Mouse (Mus musculus): ENCODE results near the gene Fyb. TPM values are rescaled to one million over a fixed set of nuclear protein-coding genes. Genes with fewer than 3 reads are reported as not detected.
A peak's percentile ranks its signal among the peaks of the same experiment; 100 is the strongest.

Gene Fyb
- polyA plus RNA-seq, 1 experiment = not detected

DNA sequence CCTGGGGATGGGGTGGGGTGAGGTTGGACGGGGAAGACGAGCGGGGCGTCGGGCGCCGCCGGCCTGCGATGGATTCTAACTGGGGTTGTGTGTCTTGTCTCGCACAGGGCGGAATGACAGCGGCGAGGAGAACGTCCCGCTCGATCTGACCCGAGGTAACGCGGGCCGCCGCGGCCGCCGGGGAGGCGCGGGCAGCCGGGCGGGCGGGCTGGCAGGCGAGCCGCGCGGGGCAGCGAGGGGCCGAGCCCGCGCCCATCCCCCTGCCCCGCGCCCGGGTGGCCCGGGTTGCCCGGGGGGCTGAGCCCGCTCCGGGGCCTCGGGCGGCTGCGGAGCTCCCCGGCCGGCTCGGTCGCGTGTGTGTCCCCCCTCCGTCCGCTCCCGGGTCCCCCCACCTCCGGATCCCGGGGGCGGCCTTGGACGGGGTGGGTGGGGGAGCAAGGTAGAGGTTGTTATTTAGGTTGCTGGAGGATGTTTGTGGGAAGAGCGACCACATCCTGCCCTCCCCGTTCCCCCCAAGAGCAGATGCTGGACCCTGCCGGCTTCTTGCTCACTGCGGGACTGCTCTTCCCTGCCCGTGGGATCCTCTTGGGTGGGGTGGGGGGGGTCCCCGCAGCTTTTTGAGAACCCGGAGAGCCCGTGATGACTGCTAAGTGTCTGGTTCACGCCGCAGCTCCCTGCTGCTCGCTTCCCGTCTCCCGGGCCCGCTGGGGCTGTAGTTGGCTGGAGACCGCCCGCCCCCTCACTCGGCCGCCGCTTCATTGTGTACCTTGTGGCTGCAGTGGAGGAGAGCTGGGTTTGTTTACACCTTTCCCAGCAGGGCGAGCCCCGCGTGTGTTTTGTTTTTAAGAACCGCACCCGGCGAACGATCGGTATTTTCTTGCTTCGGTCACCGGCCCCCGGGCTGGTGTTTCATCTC is 186.1 kb downstream of the Fyb start:
- TF ChIP-seq CTCF (IDR thresholded peaks at IDR 0.05; ENCODE audit: low read depth, low read length) (no peak), POLR2A (IDR thresholded peaks at IDR 0.05; ENCODE audit: insufficient read depth, low read length) (no peak), EP300 (IDR thresholded peaks at IDR 0.05; ENCODE audit: insufficient read depth, low read depth, low read length) (no peak)

GRCm38 (mm10) chr15:6709618-6710017 is 187.0 kb downstream of the Fyb start:
- no peak for TF ChIP-seq CTCF (IDR thresholded peaks at IDR 0.05; ENCODE audit: low read depth, low read length)
- TF ChIP-seq EP300 (IDR thresholded peaks at IDR 0.05; ENCODE audit: insufficient read depth, low read depth, low read length) = no peak
- TF ChIP-seq POLR2A (IDR thresholded peaks at IDR 0.05; ENCODE audit: insufficient read depth, low read length) = no peak
- H3K9ac ChIP-seq (ENCODE audit: low read depth, poor library complexity, severe bottlenecking) = peak overlapping the region; percentile 99
- no peaks in the 10 kb centered on the region for H3K4me1 ChIP-seq (ENCODE audit: control insufficient read depth, insufficient read depth, low read length)
- H3K27me3 ChIP-seq (ENCODE audit: control insufficient read depth, insufficient read depth, low read length, poor library complexity, severe bottlenecking) = no peaks in the 10 kb centered on the region
- no peaks in the 10 kb centered on the region for H3K9me3 ChIP-seq (replicated peaks; ENCODE audit: control insufficient read depth, insufficient read depth, low read length, poor library complexity, severe bottlenecking)
- peak overlapping the region; percentile 88 for H3K4me3 ChIP-seq (ENCODE audit: low read depth, low read length)
- H3K27ac ChIP-seq (ENCODE audit: insufficient read depth, low read length) = no peak overlapping the region
- H3K36me3 ChIP-seq (ENCODE audit: control insufficient read depth, insufficient read depth, low read length, poor library complexity, severe bottlenecking) = no peaks in the 10 kb centered on the region

More for the DNA sequence above, 186.1 kb downstream of the Fyb start:
- Histone ChIP-seq H3K4me3 (ENCODE audit: low read depth, low read length) (peak overlapping the region; percentile 88), H3K27me3 (ENCODE audit: control insufficient read depth, insufficient read depth, low read length, poor library complexity, severe bottlenecking) (no peaks in the 10 kb centered on the region), H3K9me3 (replicated peaks; ENCODE audit: control insufficient read depth, insufficient read depth, low read length, poor library complexity, severe bottlenecking) (no peaks in the 10 kb centered on the region), H3K36me3 (ENCODE audit: control insufficient read depth, insufficient read depth, low read length, poor library complexity, severe bottlenecking) (no peaks in the 10 kb centered on the region), H3K27ac (ENCODE audit: insufficient read depth, low read length) (0 out of 2 replicates have a peak overlapping the region, but pooled peaks have one; percentile 25), H3K4me1 (ENCODE audit: control insufficient read depth, insufficient read depth, low read length) (no peaks in the 10 kb centered on the region), H3K9ac (ENCODE audit: low read depth, poor library complexity, severe bottlenecking) (peak overlapping the region; percentile 99)

GRCm38 (mm10) chr15:6710341-6710740 is 187.7 kb downstream of the Fyb start:
- Histone ChIP-seq H3K9ac (ENCODE audit: low read depth, poor library complexity, severe bottlenecking) (no peak overlapping the region), H3K36me3 (ENCODE audit: control insufficient read depth, insufficient read depth, low read length, poor library complexity, severe bottlenecking) (no peaks in the 10 kb centered on the region), H3K4me1 (ENCODE audit: control insufficient read depth, insufficient read depth, low read length) (no peaks in the 10 kb centered on the region), H3K27ac (ENCODE audit: insufficient read depth, low read length) (no peak overlapping the region), H3K4me3 (ENCODE audit: low read depth, low read length) (no peak overlapping the region), H3K27me3 (ENCODE audit: control insufficient read depth, insufficient read depth, low read length, poor library complexity, severe bottlenecking) (no peaks in the 10 kb centered on the region), H3K9me3 (replicated peaks; ENCODE audit: control insufficient read depth, insufficient read depth, low read length, poor library complexity, severe bottlenecking) (no peaks in the 10 kb centered on the region)
- TF ChIP-seq CTCF (IDR thresholded peaks at IDR 0.05; ENCODE audit: low read depth, low read length) (no peak), EP300 (IDR thresholded peaks at IDR 0.05; ENCODE audit: insufficient read depth, low read depth, low read length) (no peak), POLR2A (IDR thresholded peaks at IDR 0.05; ENCODE audit: insufficient read depth, low read length) (no peak)

GRCm38 (mm10) chr15:6711226-6711625 is 188.6 kb downstream of the Fyb start:
- Histone ChIP-seq H3K9me3 (replicated peaks; ENCODE audit: control insufficient read depth, insufficient read depth, low read length, poor library complexity, severe bottlenecking) (no peaks in the 10 kb centered on the region), H3K27ac (ENCODE audit: insufficient read depth, low read length) (no peak overlapping the region), H3K36me3 (ENCODE audit: control insufficient read depth, insufficient read depth, low read length, poor library complexity, severe bottlenecking) (no peaks in the 10 kb centered on the region), H3K4me3 (ENCODE audit: low read depth, low read length) (no peak overlapping the region), H3K4me1 (ENCODE audit: control insufficient read depth, insufficient read depth, low read length) (no peaks in the 10 kb centered on the region), H3K27me3 (ENCODE audit: control insufficient read depth, insufficient read depth, low read length, poor library complexity, severe bottlenecking) (no peaks in the 10 kb centered on the region), H3K9ac (ENCODE audit: low read depth, poor library complexity, severe bottlenecking) (no peak overlapping the region)
- TF ChIP-seq POLR2A (IDR thresholded peaks at IDR 0.05; ENCODE audit: insufficient read depth, low read length) (no peak), EP300 (IDR thresholded peaks at IDR 0.05; ENCODE audit: insufficient read depth, low read depth, low read length) (no peak), CTCF (IDR thresholded peaks at IDR 0.05; ENCODE audit: low read depth, low read length) (no peak)

Other genes with a start within 250 kb of the Fyb start
- gene Dab2, start 223.1 kb upstream of the Fyb start, polyA plus RNA-seq (2011; ENCODE audit: insufficient read depth, insufficient read length, low read depth, missing spikeins) = 21.4 and 27.5 TPM in 2 replicates
- gene C9, start 77.5 kb upstream of the Fyb start, polyA plus RNA-seq (2011; ENCODE audit: insufficient read depth, insufficient read length, low read depth, missing spikeins) = not detected in 2 replicates
- 54.4 and 54.7 TPM in 2 replicates for gene Rictor, start 185.5 kb downstream of the Fyb start, polyA plus RNA-seq (2011; ENCODE audit: insufficient read depth, insufficient read length, low read depth, missing spikeins)

Measured in ES-Bruce4 (cell line).